Mouse (Mus musculus) embryo, embryonic 11 days (tissue): ENCODE measurements around the gene Ptpdc1.

ENCODE experiments used
- DNase-seq: peaks from one replicate; pipeline ENCODE4 v3.0.0-alpha.2; 2015

Ptpdc1 gene

DNA sequence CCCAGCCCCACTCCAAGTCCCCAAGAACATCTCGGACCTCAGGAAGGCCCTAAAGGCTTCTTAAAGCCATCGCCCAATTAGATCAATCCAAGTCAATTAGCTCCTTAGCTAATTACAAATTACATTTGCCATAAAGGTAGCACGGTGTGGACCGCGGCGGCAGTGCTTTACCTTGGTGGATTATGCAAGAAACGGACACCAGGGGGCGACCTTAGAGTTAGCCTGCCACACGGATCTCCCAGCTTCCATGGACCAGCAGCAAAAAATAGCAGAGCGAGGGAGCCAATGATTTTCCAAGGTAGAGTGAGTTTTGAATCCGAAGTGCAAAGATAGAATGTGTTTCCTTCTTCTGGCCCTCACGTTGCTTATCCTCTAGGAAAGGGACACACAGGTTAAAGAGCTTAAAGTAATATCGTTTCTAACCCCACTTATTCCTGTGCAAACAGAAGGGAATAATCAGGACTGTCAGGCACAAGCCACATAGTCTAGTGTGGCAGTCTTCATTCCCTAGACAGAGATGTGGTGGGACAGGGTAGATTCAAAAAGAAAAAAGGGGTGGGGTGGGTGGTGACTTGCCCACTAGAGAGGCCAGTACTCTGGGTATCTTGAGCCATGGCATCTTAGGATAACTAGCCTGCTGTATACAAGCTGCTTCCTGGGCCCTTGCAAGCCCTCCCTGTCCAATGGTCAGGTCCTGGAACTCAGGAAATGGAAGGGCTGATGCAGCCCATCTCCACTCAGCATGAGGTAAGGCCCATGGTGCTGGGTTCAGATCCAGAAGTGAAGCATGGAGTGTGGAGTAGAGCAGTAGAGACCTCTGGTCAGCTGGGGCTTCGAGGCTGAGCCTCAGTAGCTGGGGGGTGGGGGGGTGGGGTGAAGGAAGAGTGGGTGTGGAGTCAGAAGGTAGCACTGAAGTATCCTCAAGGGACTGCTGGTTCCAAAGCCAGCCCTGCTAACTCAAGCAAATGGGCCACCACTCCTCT is 28.6 kb upstream of the Ptpdc1 start:
- peak; percentile 84 for DNase-seq

DNA sequence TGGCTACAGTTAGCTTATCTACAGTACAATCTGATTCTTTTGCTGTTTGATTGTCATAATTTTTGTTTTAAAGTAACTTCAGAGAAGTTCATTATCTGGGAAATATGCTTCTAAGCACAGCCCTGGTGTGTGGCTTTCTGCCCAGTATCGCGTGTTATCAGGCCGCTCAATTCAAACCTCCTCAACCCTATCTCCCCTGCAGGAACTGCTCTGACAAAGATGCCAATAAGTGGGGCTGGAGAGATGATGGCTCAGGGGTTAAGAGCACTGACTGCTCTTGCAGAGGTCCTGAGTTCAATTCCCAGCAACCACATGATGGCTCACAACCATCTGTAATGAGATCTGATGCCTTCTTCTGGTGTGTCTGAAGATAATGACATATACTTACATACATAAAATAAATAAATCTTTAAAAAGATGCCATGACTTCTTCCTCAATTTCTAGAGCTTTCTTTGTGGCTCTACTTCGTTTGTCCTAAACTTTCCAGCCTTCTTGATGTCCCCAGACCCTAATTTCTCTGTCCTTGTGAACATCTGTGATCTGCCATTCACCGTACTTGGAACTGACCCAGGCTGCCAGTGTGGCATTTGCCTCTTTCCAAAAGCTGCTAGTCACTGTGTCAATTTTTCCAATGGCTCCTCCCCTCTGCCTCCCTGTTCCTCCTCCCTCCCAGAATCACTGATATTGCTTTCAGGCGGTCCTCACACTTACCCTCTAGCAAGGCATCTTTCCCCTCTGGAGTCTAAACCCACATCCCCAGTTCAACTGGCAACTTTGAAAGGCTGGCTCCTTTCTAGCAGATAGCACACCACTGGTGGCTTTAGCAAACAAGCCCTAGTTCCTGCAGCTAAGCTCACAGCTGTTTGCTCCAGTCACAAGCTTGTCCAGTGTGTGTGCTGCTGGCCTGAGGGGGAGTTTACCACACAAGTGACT is 25.9 kb upstream of the Ptpdc1 start:
- no peak for DNase-seq

DNA sequence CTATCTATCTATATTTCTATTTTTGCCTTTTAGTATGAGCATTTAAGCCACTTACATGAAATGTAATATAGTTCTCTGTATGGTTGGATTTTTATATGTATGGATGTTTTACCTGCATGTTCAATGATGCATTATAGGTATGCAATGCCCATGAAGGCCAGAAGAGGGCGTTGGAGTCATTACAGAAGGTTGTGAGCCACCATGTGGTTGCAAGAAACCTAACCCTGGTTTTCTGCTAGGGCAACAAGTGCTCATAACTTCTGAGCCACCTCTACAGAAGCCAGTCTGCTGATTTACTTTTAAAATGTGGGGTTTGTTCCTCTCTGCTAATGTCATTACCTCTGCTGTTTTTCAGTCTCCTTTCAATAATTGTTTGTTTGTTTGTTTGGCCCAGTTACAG is 25.2 kb upstream of the Ptpdc1 start:
- DNase-seq, result peak; percentile 55

DNA sequence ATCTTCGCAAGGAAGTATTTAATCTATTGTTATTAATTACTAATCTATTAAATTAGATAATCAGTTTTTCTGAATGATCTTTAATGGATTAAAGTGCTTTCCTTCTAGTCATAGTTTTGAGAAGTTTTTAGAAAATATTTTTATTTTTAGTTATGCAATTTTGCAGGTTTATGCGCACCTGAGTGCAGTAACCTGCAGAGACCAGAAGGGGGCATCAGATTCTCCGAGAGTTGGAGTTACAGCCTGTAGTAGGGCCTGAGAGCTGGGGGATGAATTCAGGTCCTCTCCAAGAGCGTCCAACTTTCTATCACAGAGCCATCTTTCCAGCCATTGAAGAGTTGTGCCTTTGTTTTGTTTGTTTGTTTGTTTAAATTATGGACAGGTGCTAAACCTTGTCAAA is 21.2 kb upstream of the Ptpdc1 start:
- no peak for DNase-seq

DNA sequence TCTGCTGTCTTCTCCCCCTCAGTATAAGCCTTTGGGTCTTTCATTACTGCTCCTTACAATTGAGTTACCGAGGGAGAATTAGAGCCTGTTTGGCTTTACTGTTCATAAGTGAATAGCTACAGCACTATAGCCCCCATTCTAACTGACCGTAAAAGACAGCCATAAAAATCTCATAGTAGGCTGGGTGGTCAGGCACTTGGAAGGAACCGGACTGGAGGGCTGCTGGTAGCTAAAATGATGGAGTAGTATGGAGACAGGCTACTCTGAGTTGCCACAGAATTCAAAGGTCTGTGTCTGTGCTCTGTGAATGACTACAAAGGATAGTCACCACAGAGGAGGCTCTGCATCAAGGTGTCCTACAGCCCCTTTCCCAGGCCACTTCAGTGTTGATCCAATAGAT is 18.5 kb upstream of the Ptpdc1 start:
- DNase-seq, result no peak

DNA sequence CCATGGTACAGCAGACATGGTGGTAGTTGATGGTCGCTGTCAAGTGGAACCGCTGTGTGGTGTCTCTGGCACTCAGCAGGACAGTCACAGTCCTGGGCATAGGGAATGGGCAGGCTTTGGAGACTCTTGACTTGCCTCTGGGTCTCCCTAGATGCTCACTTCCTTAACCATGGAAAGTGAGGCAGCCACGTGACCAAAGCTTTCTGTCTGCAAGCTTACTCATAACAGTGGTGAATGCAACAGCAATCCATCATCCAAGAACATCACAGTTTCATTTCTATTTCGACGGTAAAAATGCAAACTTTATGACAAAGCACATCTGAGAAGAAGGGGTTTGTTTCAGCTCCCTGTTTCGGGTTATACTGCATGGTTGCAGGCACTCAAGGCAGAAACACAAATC is 17.6 kb upstream of the Ptpdc1 start:
- DNase-seq, result no peak

DNA sequence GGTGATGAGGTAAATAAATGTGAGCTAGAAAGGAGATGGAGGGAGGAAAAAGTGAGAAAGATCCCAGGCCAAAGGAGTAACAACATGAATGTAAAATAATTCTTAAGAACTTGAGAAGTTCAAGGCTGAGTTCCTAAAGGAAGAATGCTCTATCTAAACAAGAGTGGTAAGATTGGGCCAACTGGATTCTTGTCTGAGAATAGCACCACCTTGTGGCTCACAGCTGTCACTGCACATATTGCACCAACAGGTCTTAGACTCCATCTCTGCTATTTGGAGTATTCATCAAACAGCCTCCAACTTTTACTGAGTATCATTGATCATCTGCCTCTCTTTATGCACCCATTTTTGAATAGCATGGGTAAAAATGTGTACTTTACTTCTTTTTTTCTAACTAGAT is 14.1 kb upstream of the Ptpdc1 start:
- DNase-seq, result peak; percentile 80

DNA sequence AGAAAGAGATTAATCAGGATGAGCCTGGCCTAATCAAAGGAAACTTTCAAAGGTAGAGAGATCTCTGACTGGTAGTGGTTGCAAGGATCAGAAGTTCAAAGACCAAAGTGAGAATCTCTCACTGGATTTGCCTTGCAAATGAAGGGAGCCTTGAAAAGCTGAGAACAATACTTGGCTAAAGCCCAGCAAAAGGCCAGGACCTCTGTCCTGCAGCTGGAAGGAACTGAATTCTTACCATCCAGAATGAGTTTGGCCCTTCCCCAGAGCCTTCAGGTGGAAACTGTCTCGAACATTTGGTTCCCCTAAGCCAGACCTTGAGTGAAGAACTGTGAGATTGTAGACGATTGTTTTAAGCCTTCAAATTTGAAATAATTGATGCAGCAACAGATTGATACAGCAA is 12.2 kb upstream of the Ptpdc1 start:
- no peak for DNase-seq

DNA sequence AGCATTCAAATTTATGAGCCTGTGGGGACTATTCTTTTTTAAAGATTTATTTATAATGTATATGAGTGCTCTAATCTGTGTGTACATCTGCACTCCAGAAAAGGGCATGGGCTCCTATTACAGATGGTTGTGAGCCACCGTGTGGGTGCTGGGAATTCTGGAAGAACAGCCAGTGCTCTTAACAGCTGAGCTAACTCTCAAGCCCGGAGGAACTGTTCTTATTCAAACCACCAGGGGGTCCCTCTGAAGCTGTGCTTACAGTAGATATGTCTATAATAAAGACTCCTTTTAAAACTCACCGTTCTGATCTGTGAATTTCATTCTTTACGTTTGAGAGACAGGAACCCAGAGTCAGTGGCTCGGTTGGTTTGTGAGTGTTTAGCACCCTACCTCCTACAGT is 6.2 kb upstream of the Ptpdc1 start:
- DNase-seq, result no peak

DNA sequence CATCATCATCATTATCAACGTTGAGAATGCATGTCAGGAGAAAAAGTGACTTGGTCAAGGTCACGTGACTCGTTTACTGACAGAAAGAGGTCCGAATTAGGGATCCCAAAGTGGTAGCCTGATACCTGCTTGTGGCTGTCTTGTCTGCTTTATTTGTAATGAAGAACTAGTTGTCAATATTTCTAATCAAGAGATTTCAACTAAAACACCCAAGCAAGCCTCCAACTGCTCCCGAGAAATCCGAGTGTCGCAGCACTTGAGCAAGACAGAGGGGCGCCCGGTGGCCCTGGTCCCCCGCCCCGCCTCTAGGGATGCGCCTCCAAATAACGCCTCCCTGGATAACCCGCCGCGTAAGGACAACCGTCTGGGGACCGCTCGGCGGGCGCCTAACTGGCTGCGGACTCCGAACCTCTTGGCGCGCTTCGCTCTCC is 481 bp downstream of the Ptpdc1 start:
- no peak for DNase-seq

DNA sequence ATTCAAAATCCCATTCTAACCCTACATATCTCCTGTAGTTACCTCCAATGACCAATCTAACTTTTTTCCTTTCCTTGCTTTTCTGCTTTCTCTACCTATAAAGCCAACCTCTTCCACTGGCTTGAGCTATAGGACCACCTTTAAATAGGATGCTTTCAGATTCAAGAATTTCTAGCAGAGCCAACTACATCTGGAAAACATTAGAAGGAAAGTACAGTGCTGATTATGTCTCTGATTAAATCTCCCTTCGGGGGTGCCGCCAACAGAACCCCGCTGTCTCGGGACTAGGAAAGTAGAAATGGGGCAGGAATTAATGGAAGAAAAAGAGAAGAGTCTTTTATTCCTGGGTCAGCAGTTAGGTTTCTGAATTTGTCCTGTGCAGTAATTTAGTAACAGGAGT is 6.6 kb downstream of the Ptpdc1 start:
- DNase-seq, result peak; percentile 39

DNA sequence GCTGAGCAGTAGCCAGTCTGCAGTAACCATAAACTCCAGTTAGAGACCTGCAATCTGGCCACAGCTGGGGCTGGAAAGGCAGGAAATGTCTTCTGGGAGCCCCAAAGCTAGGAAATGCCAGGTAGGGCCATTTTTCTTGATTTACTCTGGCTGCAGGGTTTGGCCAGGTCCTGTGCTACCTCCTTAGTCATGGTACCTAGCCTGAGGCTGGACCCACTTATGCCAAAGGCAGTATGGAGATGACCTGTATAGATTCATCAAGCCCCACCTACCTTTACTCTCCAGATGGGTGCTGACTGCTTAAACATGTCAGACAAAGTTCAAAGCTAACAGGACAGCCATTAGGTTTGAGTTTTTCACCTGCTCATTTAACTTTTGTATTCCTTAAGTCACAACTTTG is 7.7 kb downstream of the Ptpdc1 start:
- no peak for DNase-seq

DNA sequence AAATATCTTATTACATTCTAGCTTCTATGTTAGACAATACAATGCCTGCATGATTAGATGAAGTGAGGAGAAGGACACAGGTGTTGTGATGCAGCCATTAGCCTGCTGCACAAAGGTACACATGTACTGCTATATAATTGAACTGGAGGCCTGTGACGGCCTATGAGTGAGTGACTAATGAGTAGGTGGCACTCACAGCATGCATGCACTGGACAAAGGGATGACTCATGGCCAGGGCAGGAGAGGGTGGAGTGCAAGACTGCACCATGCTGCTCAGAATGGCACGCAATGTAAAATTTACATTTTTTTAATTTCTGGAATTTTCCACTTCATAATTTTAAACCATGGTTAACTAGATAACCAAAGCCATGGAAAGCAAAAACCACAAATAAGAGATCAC is 10.9 kb downstream of the Ptpdc1 start:
- no peak for DNase-seq

DNA sequence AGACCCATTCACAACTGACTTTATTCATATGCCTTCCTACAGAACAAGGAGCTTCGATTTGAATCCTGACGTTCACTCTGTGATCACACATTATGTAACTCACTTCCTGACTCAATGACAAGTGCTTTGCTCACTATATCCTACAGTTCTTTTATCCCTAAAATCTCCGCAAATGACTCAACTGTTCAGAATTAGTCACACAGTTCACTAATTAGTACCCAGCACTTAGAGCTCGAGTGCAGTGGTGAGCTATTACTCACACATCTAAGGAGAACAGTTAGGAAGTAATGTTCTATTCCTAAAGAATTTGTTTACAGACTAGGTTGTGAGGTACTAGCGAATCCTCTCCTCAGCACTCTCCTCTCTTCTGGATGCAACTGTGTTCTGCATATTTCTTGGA is 16.4 kb downstream of the Ptpdc1 start:
- no peak for DNase-seq

DNA sequence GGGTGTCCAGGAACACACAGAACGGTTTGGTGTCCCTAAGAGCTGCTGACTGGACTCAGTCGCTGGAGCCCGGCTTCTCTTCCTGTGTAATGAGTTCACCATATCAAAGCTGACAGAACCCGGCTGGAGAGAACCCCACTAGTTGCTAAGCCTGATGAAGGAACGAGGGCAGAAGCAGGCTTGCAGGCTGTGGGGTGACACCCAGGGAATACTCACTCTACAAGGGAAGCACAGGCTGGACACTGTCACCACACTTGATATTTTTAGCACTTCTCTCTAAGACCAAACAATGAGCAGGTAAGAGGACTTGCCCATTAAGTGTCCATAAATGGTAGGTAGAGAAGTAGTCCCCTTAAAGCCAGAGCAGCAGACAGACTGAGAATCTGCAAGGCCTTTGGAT is 20.9 kb downstream of the Ptpdc1 start:
- no peak for DNase-seq

DNA sequence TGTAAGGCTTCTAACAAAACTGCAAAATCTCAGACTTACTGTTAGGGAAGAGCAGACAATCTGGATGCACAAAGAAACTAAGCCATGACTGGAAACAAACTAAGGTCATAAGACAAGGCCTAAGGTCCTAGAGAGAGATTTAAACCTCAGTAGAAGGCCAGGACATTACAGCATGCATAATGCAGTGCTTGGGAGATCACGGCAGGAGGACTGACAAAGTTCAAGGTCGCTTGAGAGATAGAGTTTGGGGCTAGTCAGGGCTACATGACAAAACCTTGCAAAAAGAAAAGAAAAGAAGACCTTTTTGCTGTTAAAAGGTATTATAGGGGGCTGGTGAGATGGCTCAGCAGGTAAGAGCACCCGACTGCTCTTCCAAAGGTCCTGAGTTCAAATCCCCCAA is 22.2 kb downstream of the Ptpdc1 start:
- no peak for DNase-seq

DNA sequence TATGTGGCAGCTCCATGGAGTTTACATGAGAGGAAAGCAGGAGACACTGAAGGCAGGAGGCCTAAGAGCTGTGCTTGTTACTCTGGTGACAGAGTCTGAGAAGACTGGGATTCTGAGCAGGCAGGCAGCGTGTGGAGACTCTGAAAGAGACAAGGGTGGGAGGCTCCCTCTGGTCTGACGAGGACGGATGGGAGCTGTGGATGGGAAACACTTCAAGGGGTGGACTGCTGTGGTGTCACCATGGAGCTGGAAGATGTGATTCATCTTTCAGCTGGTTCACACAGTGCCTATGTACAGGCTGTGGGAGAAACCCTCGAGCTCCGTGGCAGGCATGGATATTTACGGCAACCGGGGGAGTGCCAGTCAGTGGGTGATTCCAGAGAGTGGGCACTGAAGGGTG is 30.9 kb downstream of the Ptpdc1 start:
- peak; percentile 13 for DNase-seq

DNA sequence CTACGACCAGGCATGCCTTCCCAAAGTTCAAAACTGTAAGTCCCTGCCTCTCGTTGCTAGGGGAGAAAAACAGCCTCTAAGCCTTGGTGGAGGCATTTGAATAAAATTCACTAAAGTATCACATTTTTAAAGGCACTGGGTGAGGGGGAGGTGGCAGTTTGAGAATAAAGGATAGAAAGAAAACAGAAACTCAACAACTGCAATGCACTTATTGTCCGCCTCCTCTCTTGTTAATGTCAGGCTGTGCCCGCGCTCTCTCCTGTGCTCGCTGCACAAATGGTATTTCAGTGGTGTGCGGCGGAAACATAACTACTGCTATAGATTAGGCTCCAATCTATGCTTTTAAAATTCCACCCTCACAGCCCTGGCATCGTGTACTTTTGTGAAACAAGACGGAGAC is 31.4 kb downstream of the Ptpdc1 start:
- peak; percentile 36 for DNase-seq

DNA sequence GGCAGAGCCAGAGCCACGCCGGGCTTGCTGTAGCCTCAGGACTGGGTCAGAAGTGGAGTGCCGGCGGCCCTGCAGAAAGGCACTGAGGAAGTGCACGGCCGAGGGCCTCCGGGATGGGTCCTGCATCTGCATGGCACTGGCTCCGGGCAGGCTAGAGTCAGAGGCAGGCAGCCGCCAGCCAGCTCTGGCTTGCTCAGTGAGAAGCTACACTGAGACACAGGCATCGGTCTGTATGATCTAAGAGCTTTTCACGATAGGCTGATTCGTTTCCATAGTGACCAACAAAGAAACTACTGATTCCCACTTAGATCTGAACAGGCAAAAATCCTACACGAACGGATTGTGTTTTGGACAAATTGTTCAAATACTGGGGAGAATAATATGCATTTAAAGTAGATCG is 32.3 kb downstream of the Ptpdc1 start:
- DNase-seq, result peak; percentile 75

DNA sequence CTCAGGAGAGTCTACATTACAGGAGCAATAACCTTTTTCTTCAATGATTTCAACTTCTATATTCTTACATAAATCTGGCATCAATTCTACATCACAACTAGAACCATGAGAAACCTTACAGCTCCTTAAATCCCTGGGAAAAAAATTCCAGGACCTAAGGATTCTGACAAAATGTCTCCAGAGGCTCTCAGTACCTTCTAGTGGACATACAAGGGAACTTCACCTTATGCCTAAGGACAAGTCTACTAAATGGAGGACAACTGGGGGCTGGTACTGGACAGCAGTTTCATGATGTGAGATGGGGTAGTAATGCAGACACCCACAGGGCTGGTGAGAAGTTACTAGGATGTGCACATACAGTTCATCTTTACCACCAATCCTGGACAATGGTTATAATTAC is 34.7 kb downstream of the Ptpdc1 start:
- DNase-seq, result no peak

DNA sequence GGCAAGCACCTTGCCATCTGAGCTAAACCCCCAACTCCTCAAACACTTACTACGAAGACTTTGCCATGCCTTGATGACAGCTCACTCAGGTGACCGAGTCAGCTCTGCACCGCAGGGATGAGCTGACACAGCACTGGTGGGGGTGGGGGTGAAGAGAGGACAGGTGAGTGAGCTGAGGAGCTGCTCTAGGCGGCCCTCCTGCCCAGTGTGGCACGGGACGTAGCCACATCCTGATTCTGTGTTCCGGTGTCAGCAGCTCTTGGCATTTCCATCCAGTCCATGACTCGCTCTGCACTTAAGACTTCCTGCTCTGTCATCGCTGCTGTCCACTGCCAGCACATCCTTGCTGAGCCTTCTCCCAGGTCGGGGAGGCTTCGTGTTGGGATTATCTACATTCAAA is 38.1 kb downstream of the Ptpdc1 start:
- no peak for DNase-seq

DNA sequence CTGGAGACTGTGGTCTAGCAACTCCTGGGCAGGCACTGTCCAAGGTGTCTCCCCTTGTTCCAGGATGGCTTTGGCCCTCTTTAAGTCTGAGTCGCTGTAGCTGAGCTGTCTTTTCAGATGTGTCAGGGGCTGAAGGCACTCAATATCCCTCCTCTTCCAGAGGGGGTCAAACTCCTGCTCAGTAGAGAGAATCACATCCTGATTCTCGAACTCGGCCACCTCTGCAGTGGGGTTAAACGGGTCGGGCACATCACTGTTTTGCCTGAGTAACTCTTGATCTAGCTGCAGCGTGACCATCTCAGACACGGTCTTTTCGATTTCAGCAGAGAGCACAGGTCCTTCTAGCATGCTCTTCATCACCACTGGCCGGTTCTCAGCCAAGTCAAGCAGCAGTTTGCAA is 39.0 kb downstream of the Ptpdc1 start:
- DNase-seq, result no peak

DNA sequence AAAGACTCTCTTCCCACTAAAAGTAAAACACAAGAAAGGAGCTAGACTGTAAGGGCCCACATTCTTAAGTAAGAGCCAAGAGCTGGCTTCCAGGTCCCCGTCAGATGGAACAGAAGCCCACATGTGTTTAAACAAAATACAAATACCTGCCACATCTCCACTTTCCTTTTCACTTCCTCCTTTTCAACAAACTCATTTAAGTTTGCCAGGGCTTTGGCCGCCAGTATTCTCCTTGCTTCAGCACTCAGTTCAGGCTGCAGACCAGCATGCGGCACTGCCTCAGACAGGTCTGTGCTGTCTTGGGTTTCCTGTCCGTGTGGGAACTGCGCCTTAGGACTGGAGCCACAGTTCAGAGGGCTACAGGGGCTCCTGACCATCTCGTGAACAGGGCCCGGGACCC is 39.7 kb downstream of the Ptpdc1 start:
- no peak for DNase-seq
